Mouse (Mus musculus): ENCODE data around the gene Tiam2. TPM values are rescaled to one million over a fixed set of nuclear protein-coding genes. Genes with fewer than 3 reads are reported as not detected.
A peak's percentile ranks its signal among the peaks of the same experiment; 100 is the strongest.

The Tiam2 gene
- polyA plus RNA-seq, 1 experiment from 2014 or later, result 4.9 TPM

DNA sequence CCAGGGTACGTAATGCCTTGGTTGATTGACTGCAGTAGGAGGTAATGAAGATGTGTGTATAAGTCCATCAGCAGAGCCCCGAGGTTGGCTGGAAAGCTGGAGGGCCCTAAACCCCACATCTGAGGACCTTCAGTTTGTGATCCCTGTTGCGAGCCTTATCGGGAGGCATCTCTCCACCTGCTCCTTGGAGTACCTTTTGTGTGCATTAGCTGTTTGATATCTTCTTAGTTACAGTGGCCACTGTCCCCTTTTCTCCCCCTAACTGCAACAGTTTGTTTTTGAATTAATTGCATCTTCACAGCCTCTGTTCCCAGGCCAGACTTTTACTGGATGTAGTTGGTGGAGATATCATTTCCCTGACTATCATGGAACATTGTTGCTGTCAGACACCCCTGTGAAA lies 10.8 kb upstream of the Tiam2 start:
- Histone ChIP-seq H3K9me3 (0 out of 2 replicates have a peak, but pooled peaks cover 3% of the 10 kb centered on the region), H3K36me3 (no peaks in the 10 kb centered on the region), H3K27ac (no peak overlapping the region), H3K9ac (replicated peaks) (no peak overlapping the region), H3K27me3 (peaks cover 9% of the 10 kb centered on the region), H3K4me3 (replicated peaks) (no peak overlapping the region), H3K4me1 (replicated peaks) (no peaks in the 10 kb centered on the region), H3K4me2 (replicated peaks) (no peak overlapping the region)
- WGBS, result 92% methylated on average over 4 of the region's 4 CpGs
- no peak for ATAC-seq

DNA sequence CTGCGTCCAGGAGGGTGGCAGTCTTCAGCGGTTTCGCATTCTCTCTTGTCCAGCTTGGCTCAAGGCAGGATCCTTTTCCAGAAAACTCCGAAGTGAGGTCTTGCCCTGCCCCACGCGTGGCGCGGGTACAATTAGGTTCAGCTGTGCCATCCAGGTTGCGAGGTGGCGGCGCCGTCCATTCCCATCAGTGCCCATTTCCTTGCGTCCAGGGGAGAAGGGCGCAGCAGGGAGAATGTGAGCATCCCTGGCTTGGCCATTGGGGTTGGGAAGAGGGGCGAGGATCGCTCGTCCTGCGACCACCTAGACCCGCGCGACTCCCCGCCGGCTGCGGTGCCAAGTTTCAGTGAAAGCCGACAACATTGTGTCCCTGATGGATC lies 518 bp downstream of the Tiam2 start:
- under 1% methylated on average over 25 of the region's 25 CpGs for WGBS
- ATAC-seq, result peak; percentile 50; the same call in 1 of the 2 replicates

DNA sequence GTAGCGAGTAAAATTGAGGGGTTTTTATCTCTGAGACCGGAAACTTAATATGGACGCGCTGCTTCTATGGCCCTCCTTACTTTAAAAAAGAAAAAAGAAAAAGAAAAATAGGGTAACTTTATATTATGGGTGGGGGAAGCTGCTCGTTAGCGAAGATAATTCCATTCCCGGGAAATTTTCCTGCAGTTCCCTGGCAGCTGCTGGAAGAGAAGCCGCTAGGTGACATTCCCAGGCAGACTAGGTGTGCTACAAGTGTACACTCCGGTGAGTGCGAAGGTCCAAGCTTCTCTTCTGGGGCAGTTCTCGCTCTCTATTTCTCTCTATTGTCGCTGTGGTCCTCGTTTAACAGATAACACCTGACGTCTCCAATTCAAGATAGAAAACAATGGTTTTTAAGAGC lies 962 bp downstream of the Tiam2 start:
- peak overlapping the region; percentile 43 for H3K4me3 ChIP-seq (replicated peaks)
- H3K27me3 ChIP-seq, result peaks cover 47% of the 10 kb centered on the region
- no peak overlapping the region for H3K9ac ChIP-seq (replicated peaks)
- H3K4me1 ChIP-seq (replicated peaks), result peaks cover 18% of the 10 kb centered on the region
- no peaks in the 10 kb centered on the region for H3K36me3 ChIP-seq
- WGBS, result 6% methylated on average over 14 of the region's 14 CpGs
- H3K4me2 ChIP-seq (replicated peaks), result peak overlapping the region; percentile 79
- ATAC-seq, result no peak
- H3K27ac ChIP-seq, result no peak overlapping the region
- no peaks in the 10 kb centered on the region for H3K9me3 ChIP-seq

More for the DNA sequence above, 518 bp downstream of the Tiam2 start:
- H3K9me3 ChIP-seq, result no peaks in the 10 kb centered on the region
- peak overlapping the region; percentile 43 for H3K4me3 ChIP-seq (replicated peaks)
- peaks cover 47% of the 10 kb centered on the region for H3K27me3 ChIP-seq
- peak overlapping the region; percentile 43 for H3K9ac ChIP-seq (replicated peaks)
- no peak overlapping the region for H3K27ac ChIP-seq
- H3K4me1 ChIP-seq (replicated peaks), result peaks cover 18% of the 10 kb centered on the region
- no peaks in the 10 kb centered on the region for H3K36me3 ChIP-seq
- peak overlapping the region; percentile 79 for H3K4me2 ChIP-seq (replicated peaks)

DNA sequence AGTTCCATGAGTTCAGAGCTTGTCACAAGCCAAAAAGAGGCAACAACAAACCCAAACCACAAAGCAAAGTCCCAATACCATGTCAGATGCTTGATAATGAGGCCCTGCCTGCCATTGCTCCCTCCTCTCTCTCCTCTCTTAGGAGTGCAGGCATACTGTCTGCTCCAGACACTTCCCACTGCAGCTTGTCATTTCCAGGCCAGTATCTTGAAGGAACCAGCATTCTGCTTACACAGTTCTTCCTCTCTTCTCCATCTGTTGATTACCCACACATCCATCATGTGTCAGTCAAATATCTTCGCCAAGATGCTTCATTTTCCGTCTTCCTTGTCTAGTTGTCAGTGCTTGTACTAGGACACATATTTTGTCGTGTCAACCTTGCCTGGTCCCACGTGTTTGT lies 2.4 kb downstream of the Tiam2 start:
- Histone ChIP-seq H3K4me1 (replicated peaks) (peaks cover 18% of the 10 kb centered on the region), H3K4me3 (replicated peaks) (no peak overlapping the region), H3K27ac (no peak overlapping the region), H3K4me2 (replicated peaks) (no peak overlapping the region), H3K9ac (replicated peaks) (no peak overlapping the region), H3K9me3 (no peaks in the 10 kb centered on the region), H3K27me3 (peaks cover 47% of the 10 kb centered on the region), H3K36me3 (no peaks in the 10 kb centered on the region)
- WGBS, result 75% methylated on average over 4 of the region's 4 CpGs
- ATAC-seq, result no peak

DNA sequence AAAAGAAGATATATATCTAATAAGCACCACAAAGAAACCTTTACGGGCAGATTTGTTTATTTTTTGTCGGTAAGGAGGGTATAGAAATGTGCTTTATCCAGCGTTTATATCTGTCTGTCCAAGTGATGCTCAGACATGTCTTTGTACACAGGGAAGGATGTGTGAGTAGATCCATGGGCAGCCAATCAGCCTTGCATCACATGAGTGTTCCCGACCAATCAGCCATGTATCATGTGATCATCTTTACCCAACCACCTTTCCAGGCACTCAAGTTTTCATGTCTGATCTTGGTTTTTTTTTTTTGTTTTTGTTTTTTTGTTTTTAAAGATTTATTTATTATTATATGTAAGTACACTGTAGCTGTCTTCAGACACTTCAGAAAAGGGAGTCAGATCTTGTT lies 3.1 kb downstream of the Tiam2 start:
- no peak for ATAC-seq
- H3K36me3 ChIP-seq, result no peaks in the 10 kb centered on the region
- no peak overlapping the region for H3K4me2 ChIP-seq (replicated peaks)

DNA sequence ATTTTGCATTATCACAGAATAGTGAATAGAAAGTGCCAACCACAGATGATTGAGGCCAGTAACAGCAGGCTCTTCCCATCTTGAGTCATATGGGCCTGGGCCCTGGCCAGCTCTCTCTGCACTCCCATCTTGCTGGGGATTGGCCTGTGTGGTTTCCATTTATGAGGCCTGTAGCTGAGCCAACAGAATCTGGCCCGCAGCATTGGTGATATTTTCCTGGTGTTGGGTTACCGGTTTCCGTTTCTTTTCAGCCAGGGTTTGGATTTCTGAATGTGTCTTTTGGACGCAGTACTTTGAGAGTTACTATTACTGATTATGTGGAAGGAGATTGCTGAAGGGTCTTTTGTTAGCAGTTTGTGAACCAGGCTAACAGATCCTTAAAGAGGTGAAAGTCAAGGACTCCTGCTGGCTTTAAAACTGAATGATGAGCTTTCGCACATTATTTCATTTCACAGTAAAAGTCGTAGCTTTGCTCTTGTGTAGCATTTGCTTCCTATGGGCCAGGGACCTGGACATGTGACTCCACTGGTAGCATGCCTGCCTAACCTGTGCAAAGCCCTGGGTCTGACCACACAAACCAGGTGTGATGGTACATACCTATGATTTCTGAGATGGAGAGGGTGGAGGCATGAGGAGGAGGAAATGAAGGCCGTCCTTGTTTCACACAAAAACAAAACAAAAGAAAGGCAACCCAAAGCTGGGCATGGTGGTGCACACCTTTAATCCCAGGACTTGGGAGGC lies 5.5 kb downstream of the Tiam2 start:
- no peak for ATAC-seq
- Histone ChIP-seq H3K4me1 (replicated peaks) (peaks cover 8% of the 10 kb centered on the region), H3K4me3 (replicated peaks) (no peak overlapping the region), H3K27me3 (peaks cover 25% of the 10 kb centered on the region), H3K4me2 (replicated peaks) (no peak overlapping the region), H3K27ac (no peak overlapping the region), H3K9ac (replicated peaks) (no peak overlapping the region), H3K36me3 (no peaks in the 10 kb centered on the region), H3K9me3 (no peaks in the 10 kb centered on the region)
- WGBS, result 83% methylated on average over 7 of the region's 7 CpGs

More for the DNA sequence above, 3.1 kb downstream of the Tiam2 start:
- Histone ChIP-seq H3K9me3 (no peaks in the 10 kb centered on the region), H3K27me3 (peaks cover 47% of the 10 kb centered on the region), H3K27ac (no peak overlapping the region), H3K9ac (replicated peaks) (no peak overlapping the region), H3K4me3 (replicated peaks) (no peak overlapping the region), H3K4me1 (replicated peaks) (peaks cover 18% of the 10 kb centered on the region)
- WGBS, result 92% methylated on average over 4 of the region's 4 CpGs

DNA sequence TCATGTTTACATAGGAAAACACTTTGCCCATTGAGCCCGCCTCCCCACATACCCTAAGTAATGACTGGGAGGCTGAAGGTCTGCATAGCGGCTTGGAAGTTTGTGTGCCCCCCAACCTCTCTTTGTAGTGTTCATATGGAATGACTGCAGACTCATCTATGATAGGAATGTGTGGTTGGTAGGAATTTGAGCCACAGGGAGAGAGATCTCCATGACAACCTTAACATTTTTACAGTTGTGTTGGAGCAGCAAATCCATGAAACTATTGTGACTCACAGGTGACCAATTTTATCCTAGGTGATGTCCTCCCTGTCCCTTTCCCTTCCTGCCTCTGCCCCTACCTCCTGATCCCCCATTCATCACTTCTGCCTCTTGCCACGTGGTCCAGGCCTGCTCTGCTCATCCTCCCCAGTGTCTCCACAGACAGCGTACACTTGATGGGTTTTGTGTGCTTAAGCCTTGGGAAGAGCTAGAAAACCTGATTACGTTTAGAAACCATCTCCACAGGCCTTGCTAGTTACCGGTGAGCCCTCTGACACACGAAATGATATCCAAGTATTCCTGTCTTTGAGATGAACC lies 9.9 kb downstream of the Tiam2 start:
- Histone ChIP-seq H3K9ac (replicated peaks) (no peak overlapping the region), H3K4me1 (replicated peaks) (peaks cover 7% of the 10 kb centered on the region), H3K27me3 (no peaks in the 10 kb centered on the region), H3K9me3 (no peaks in the 10 kb centered on the region), H3K4me3 (replicated peaks) (no peak overlapping the region), H3K36me3 (no peaks in the 10 kb centered on the region), H3K4me2 (replicated peaks) (no peak overlapping the region), H3K27ac (no peak overlapping the region)
- WGBS, result 85% methylated on average over 7 of the region's 7 CpGs
- ATAC-seq, result no peak

DNA sequence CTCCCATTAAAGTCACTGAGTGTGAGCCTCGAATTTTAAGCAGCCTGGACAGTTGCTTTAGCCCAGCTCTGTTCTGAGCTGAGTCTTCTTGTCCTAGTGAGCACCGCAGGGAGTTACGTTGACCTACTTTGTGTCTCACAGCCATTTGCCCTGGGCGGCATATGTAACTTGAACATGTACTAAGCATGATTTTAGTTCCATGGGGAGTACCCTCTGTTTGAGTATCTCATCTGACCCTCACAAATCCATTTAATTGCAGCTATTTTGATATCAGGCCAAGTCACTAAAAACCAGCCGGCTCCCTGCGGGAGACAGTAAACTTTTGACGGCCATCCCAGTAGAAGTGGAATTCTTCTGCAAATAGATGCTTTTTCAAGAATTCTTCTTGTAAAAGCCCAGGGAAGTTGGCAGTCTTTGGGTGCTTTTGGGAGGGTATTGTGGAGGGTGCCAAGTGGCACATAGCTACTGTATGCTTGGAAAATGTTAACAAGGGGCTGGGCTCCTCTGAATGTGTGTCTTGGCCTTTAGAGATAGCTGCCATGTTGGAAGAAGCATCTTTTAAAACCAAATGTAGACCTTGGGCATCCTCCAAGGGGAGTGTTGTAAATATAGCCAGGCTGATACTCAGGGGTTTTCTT lies 10.6 kb downstream of the Tiam2 start:
- peaks cover 7% of the 10 kb centered on the region for H3K4me1 ChIP-seq (replicated peaks)
- H3K27ac ChIP-seq, result no peak overlapping the region
- H3K27me3 ChIP-seq, result no peaks in the 10 kb centered on the region
- H3K9me3 ChIP-seq, result no peaks in the 10 kb centered on the region
- WGBS, result 79% methylated on average over 7 of the region's 7 CpGs
- no peaks in the 10 kb centered on the region for H3K36me3 ChIP-seq
- H3K9ac ChIP-seq (replicated peaks), result no peak overlapping the region
- ATAC-seq, result no peak
- no peak overlapping the region for H3K4me3 ChIP-seq (replicated peaks)
- no peak overlapping the region for H3K4me2 ChIP-seq (replicated peaks)

DNA sequence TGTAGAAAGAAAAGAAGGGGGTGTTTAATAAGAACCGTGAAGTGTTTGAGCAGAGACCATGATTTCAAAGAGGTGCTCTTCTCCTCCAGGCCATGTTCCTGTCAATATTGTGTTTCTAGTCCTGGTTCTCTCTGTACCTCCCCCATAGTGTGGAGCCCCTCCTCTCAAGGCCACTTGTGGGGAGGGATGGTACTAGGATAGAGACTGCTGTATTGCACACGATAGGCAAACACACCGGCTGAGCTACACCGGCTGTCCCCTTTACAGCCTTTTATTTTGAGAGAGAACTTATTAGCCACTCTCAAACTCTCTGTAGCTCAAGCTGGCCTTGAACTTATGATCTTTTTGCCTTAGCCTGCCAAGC lies 11.1 kb downstream of the Tiam2 start:
- H3K4me3 ChIP-seq (replicated peaks), result no peak overlapping the region
- H3K9ac ChIP-seq (replicated peaks), result no peak overlapping the region
- no peaks in the 10 kb centered on the region for H3K36me3 ChIP-seq
- H3K9me3 ChIP-seq, result no peaks in the 10 kb centered on the region
- no peak for ATAC-seq
- peaks cover 7% of the 10 kb centered on the region for H3K4me1 ChIP-seq (replicated peaks)
- 71% methylated on average over 4 of the region's 4 CpGs for WGBS
- no peak overlapping the region for H3K4me2 ChIP-seq (replicated peaks)
- H3K27ac ChIP-seq, result no peak overlapping the region
- no peaks in the 10 kb centered on the region for H3K27me3 ChIP-seq

DNA sequence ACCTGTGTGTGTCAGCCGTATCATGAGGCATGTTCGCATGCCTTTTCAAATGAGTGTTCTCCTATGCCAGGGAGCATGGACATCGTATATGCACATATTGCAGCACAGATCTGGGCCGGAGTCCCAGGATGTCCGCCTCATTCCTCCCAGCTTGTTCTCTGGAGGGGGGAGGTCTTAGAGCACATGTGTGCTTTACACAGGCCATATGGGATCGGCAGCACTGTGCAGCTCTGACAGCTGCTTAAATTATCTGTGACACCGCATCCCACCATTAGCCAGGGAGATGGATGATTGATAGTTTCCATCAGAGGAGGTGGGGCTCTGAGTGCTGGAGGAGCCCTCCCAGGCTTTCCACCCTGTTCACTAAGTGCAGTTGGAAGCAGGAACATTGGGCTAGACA lies 12.4 kb downstream of the Tiam2 start:
- Histone ChIP-seq H3K27me3 (no peaks in the 10 kb centered on the region), H3K27ac (no peak overlapping the region)
- WGBS, result 65% methylated on average over 7 of the region's 7 CpGs

DNA sequence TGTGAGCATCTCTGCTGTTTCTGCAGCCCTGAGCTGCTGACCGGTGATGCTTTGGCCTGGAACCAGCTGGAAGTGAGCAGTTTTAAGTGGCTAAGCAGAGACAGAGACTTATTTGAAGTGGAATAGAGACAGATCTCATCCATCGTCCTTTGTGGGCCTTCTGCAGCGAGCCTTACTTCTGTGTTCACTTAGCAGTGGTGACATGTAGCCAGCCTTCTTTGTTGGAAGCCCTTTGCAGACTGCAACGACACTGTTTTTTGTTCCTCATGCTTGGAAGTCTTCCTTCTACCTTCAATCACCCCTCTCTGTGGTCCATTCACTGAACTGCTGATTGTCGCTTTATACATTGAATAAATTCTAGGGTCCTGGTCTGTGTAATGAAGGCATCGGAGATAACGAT lies 18.5 kb downstream of the Tiam2 start:
- Histone ChIP-seq H3K9me3 (no peaks in the 10 kb centered on the region), H3K4me3 (replicated peaks) (no peak overlapping the region), H3K4me1 (replicated peaks) (peaks cover 7% of the 10 kb centered on the region; the same call in 1 of the 2 replicates), H3K36me3 (no peaks in the 10 kb centered on the region), H3K4me2 (replicated peaks) (no peak overlapping the region), H3K27ac (no peak overlapping the region), H3K9ac (replicated peaks) (no peak overlapping the region), H3K27me3 (no peaks in the 10 kb centered on the region)
- 0 out of 2 replicates have a peak, but pooled peaks have one; percentile 11 for ATAC-seq
- WGBS, result 64% methylated on average over 7 of the region's 7 CpGs

More for the DNA sequence above, 12.4 kb downstream of the Tiam2 start:
- H3K4me2 ChIP-seq (replicated peaks), result no peak overlapping the region
- no peak overlapping the region for H3K4me3 ChIP-seq (replicated peaks)
- peaks cover 7% of the 10 kb centered on the region for H3K4me1 ChIP-seq (replicated peaks)
- no peak overlapping the region for H3K9ac ChIP-seq (replicated peaks)
- peak; percentile 81 for ATAC-seq
- no peaks in the 10 kb centered on the region for H3K9me3 ChIP-seq
- no peaks in the 10 kb centered on the region for H3K36me3 ChIP-seq

DNA sequence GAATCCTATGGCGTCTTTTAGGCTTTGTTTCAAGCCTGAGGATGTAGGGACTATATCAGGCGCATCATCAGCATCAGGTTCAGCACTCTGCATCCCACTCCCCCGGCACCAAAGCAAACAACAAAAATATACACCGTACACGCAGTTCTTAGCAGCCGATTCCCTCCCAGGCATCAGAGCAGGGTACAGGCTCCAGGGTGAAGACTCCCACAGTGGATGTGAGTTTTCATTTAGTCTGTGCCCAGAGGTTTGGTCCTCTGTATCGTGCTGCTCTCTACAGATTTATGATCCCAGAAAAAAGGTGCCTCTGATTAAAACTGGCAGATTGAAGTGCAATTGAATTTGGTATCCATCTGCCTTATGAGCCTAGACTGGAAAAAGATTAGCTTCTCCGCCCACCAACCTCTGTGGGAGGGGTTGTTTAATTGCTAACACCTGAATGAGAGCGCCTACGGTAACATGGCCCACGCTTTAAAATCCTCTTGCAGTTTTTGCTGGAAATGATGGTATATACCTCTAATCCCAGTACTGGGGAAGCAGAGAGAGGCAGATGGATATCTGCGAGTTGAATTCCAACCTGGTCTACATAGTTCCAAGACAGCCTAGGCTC lies 19.0 kb downstream of the Tiam2 start:
- Histone ChIP-seq H3K9ac (replicated peaks) (no peak overlapping the region), H3K4me2 (replicated peaks) (no peak overlapping the region), H3K27ac (no peak overlapping the region), H3K27me3 (no peaks in the 10 kb centered on the region), H3K9me3 (no peaks in the 10 kb centered on the region), H3K36me3 (no peaks in the 10 kb centered on the region), H3K4me1 (replicated peaks) (peaks cover 7% of the 10 kb centered on the region; the same call in 1 of the 2 replicates), H3K4me3 (replicated peaks) (no peak overlapping the region)
- peak; percentile 40; the same call in 1 of the 2 replicates for ATAC-seq
- WGBS, result 73% methylated on average over 12 of the region's 12 CpGs

Measured in midbrain, embryonic 13.5 days (tissue).